Mouse (Mus musculus) megakaryocyte, embryonic 14.5 days (primary cell): ENCODE measurements at regions not wholly inside any gene's neighbourhood (a gene's known extent, or its start where the extent isn't known, plus 50 kb on each side); places are given as distances from the start of the nearest gene placed in this dataset.

Experiments
- H3K27me3 ChIP-seq: replicated peaks from 2 replicates; pipeline ENCODE3; 2012; ENCODE audit warnings: inconsistent platforms
- H3K36me3 ChIP-seq: replicated peaks from 2 replicates; pipeline ENCODE3; 2012; ENCODE audit warnings: low read length, inconsistent platforms, mixed read lengths
- H3K4me1 ChIP-seq: 2 replicates; pipeline ENCODE4 v1.6.1; 2012; ENCODE audit warnings: inconsistent platforms
- H3K4me3 ChIP-seq: replicated peaks from 2 replicates; pipeline ENCODE3; 2012; ENCODE audit warnings: moderate library complexity, mild to moderate bottlenecking, inconsistent platforms
- H3K9me3 ChIP-seq: 2 replicates; pipeline ENCODE4 v1.6.1; 2012; ENCODE audit warnings: inconsistent platforms
- FLI1 ChIP-seq: IDR thresholded peaks from 2 replicates; pipeline ENCODE4 v1.6.1; 2012; ENCODE audit warnings: low read length, inconsistent platforms, mixed read lengths
- GATA1 ChIP-seq: IDR thresholded peaks from 3 replicates; pipeline ENCODE4 v1.6.1; 2012; ENCODE audit warnings: mixed read lengths, low read length, inconsistent platforms, borderline replicate concordance

DNA sequence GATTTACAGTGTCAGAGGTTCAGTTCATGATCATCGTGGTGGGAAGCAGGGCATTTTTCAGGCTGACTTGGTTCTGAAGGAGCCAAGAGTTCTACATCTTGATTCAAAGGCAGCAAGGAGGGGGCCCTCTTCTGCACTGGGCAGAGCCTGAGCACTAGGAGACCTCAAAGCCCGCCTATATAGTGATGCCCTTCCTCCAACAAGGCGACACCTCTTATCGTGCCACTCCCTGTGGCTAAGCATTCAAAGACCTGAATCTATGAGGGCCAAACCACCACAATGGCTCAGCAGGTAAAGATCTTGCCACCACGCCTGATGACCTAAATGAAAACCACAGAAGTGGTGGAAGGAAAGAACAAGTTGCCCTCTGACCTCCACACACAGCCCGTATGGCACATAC is 242.5 kb downstream of the Ccser2 start:
- H3K27me3 ChIP-seq = peaks cover 3% of the 10 kb centered on the region
- H3K9me3 ChIP-seq = 0 out of 2 replicates have a peak, but pooled peaks cover 5% of the 10 kb centered on the region
- H3K36me3 ChIP-seq = no peaks in the 10 kb centered on the region
- H3K4me1 ChIP-seq = no peaks in the 10 kb centered on the region; the same call in 1 of the 2 replicates
- no peak overlapping the region for H3K4me3 ChIP-seq
- TF ChIP-seq FLI1 (no peak), GATA1 (no peak)

DNA sequence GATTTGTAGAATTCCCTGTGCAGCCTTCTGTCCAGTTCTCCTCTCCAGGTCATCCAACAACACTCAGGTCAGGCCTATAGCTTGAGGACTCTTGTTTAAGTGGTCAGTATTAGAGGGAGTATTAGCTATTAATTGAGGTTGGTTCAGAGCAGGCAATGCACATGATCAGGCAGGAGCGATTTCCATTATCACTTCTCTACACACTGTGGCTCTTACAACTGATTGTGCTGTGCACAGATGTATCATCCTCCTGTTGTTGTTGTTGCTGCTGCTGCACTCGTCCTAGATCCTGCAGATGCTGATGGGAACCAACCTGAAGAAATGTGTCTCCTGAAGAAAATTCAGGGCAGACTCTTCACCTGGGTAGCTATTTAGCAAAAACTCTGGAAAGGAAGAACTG is 252.9 kb downstream of the Ccser2 start:
- Histone ChIP-seq H3K4me1 (no peaks in the 10 kb centered on the region), H3K36me3 (no peaks in the 10 kb centered on the region), H3K27me3 (no peaks in the 10 kb centered on the region), H3K4me3 (no peak overlapping the region), H3K9me3 (peaks cover 4% of the 10 kb centered on the region; the same call in 1 of the 2 replicates)
- TF ChIP-seq GATA1 (no peak), FLI1 (no peak)

DNA sequence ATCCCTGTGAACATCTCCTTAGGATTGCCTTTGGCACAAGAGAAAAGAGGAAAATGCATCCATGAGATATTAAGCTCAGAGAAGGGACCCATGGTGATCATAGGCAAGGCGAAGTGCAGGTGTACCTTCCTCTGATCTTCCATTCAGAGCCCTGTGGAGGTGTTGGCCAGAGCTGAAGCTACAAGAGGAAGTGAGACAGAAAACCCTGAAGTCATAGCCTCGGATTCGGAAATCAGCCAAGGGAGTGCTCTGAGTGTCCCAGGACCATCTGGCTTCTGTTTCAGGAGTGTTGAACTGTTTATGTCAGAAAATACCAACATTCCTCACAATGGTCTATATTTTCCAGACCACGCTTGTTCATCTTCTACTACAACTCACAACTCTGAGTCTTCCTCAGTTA is 271.6 kb downstream of the Ccser2 start:
- no peaks in the 10 kb centered on the region for H3K36me3 ChIP-seq
- H3K4me3 ChIP-seq = no peak overlapping the region
- peaks cover 21% of the 10 kb centered on the region for H3K4me1 ChIP-seq
- H3K27me3 ChIP-seq = no peaks in the 10 kb centered on the region
- H3K9me3 ChIP-seq = no peaks in the 10 kb centered on the region
- TF ChIP-seq FLI1 (no peak), GATA1 (no peak)

DNA sequence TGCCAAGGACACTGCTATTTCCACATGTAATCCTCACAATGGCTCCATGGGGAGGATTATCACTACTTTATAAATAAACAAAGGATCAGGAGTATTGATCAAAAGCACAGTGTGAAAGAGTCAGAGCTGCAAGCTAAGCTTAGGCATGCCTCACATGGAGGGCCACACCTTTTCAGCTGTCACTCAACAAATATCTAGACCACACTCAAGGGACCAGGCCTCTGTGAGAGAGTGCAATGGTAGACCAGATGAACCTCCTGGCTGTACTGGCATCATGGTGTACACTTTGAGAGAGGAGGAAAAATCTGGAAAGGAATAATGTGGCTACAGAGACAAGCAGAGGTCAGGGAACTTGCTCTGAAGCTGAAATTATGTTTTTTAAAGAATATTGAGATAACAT is 276.6 kb downstream of the Ccser2 start:
- H3K27me3 ChIP-seq = no peaks in the 10 kb centered on the region
- no peaks in the 10 kb centered on the region for H3K9me3 ChIP-seq
- H3K4me3 ChIP-seq = no peak overlapping the region
- TF ChIP-seq FLI1 = no peak
- TF ChIP-seq GATA1 = no peak
- peaks cover 24% of the 10 kb centered on the region for H3K4me1 ChIP-seq
- no peaks in the 10 kb centered on the region for H3K36me3 ChIP-seq

DNA sequence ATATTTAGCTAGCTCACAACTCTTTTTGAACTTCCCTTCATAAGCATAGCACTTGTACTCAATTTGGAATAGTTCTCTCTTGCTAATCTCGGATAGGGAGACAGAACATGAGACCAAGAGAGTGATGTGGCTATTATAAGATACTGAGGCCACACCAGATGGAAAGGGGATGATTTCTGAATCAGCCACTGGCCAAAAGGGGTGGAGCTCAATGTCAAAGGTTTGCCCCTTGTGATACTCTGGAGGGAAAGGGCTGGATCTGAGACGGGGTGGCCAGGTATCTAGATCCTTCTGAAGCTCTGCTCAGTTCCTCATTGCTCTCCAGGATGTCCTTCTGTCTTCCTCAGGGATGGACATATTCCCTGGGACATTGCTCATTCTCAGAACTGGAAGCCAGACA is 277.6 kb downstream of the Ccser2 start:
- Histone ChIP-seq H3K4me1 (peaks cover 21% of the 10 kb centered on the region), H3K36me3 (no peaks in the 10 kb centered on the region), H3K4me3 (no peak overlapping the region), H3K9me3 (no peaks in the 10 kb centered on the region), H3K27me3 (no peaks in the 10 kb centered on the region)
- TF ChIP-seq GATA1 (no peak), FLI1 (no peak)

DNA sequence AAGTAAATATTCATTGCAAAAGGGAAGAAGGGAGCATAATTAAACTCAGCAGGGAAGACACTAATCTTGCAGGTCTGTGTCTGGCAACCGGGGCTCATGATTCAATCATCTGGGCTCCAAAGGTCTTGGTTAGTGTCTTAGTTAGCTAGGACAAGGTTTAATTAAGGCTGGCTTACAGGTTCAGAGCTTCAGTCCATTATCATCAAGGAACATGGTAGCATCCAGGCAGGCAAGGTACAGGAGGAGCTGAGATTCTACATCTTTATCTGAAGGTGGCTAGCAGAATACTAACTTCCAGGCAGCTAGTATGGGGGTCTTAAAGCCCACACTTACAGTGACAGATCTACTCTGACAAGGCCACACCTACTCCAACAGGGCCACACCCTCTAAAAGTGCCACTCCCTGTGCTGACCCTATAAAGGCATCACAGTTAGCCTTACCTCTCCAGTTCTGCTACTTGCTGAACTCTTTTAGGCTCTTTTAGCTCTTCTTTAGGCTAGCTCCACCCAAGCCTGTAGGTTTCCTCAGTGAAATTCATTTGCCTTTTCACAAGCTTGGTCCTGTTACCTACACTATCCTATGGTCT is 309.8 kb downstream of the Ccser2 start:
- no peak overlapping the region for H3K4me3 ChIP-seq
- no peaks in the 10 kb centered on the region for H3K27me3 ChIP-seq
- peaks cover 17% of the 10 kb centered on the region; the same call in 1 of the 2 replicates for H3K9me3 ChIP-seq
- no peaks in the 10 kb centered on the region for H3K36me3 ChIP-seq
- TF ChIP-seq GATA1 (no peak), FLI1 (no peak)
- peaks cover 30% of the 10 kb centered on the region for H3K4me1 ChIP-seq

DNA sequence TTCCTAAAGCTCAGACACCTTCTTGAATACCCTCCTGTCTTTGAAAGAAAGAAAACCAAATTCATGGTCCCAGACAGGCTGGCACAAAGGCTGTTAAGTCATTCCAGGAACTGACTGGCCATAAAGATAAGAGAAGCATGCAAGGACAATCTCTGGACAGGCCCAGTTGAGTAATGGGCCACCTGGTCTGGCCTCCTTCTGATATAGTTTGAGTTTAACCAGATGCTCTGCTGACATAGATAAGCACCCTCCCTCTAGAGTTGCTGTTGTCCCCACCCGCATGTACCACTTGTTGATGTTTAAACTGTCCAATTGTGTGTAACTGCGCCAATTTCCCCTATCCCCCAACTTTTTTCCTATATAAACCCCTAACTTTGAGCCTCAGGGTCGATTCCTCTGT is 310.4 kb downstream of the Ccser2 start:
- peaks cover 17% of the 10 kb centered on the region; the same call in 1 of the 2 replicates for H3K9me3 ChIP-seq
- H3K36me3 ChIP-seq = no peaks in the 10 kb centered on the region
- TF ChIP-seq FLI1 (no peak), GATA1 (no peak)
- H3K4me3 ChIP-seq = no peak overlapping the region
- peaks cover 36% of the 10 kb centered on the region for H3K4me1 ChIP-seq
- no peaks in the 10 kb centered on the region for H3K27me3 ChIP-seq

DNA sequence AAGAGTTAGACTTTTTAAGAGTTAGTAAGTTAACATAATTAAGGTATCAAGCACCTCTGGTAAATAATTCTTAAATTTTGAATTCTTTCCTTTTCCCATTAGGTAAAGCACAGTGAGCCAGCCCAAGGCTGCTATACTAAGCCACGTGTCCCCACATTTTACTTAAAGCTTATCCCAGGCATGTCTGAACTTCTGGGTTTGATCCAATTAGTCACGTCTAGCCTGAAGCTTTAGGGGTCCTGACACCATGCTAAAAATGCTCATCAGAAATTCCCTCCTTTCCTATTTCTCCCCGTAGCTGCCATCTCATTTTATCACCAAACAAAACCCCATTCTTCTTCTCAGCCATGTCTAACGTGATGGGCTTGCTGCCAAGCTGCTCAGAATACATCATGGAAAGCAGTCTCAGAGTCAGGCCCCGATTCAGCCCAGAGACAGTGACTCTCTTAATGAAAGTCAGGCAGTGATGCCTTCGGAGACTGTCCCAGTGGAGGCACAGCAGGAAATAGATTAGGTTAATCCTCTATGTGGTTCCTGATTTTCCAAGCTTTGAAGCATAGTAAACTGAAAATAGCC is 315.5 kb downstream of the Ccser2 start:
- TF ChIP-seq FLI1 (no peak), GATA1 (no peak)
- H3K27me3 ChIP-seq = no peaks in the 10 kb centered on the region

DNA sequence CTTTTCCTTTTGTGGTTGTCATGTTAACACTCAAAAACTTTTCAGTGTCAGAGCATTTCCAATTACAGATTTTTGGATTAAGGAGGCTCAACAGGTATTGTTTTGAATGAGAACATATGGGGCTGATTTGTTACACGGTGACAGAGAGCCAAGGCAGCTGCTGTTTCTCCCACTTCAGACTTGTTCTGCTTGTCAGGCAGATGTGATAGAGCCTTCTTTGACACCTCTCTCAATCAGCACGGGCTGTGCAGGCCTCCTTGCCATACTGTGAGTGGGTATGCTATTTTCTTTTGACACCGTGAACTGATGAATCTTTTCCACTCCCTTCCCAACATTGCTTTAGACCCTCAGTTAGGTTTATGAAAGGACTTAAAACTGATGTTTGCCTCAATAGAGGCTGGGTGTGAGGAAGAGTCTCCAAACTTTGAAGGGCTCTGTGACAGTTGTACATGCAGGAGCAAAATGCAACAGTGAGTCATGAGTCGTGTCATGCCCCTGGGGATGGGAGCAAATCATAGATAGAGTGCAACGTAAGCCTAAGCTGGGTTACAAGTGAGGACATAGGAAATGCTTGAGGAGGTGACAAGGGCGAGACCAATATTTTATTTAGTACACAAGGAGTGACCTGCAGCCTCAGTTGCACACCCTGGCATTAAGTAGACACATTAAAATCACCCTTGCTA is 317.4 kb downstream of the Ccser2 start:
- Histone ChIP-seq H3K4me1 (peaks cover 27% of the 10 kb centered on the region), H3K36me3 (no peaks in the 10 kb centered on the region), H3K27me3 (no peaks in the 10 kb centered on the region), H3K4me3 (no peak overlapping the region), H3K9me3 (no peaks in the 10 kb centered on the region)
- TF ChIP-seq FLI1 = no peak
- TF ChIP-seq GATA1 = no peak

More for the DNA sequence above, 315.5 kb downstream of the Ccser2 start:
- H3K36me3 ChIP-seq = no peaks in the 10 kb centered on the region
- 0 out of 2 replicates have a peak, but pooled peaks cover 5% of the 10 kb centered on the region for H3K9me3 ChIP-seq
- H3K4me3 ChIP-seq = no peak overlapping the region
- peaks cover 32% of the 10 kb centered on the region for H3K4me1 ChIP-seq

DNA sequence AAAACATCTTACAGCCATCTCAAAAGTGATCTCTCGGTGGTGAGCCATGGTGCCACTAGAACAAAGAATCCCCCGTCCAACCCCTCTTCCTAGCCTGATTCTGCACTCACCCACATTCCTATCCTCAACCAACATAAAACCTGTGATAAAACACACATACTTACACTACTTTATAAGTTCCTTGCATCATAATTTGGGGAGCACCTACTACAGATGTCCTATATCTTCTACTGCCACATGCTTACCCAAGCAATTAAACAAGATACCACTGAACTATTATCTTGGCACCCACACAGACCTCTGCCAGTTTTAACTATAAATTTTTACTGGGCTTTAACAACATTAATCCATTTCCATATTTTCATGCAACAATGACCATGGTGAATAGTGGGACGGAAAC is 321.9 kb downstream of the Ccser2 start:
- TF ChIP-seq FLI1 = no peak
- TF ChIP-seq GATA1 = no peak
- Histone ChIP-seq H3K9me3 (no peaks in the 10 kb centered on the region), H3K4me1 (peaks cover 11% of the 10 kb centered on the region), H3K4me3 (no peak overlapping the region), H3K27me3 (no peaks in the 10 kb centered on the region), H3K36me3 (no peaks in the 10 kb centered on the region)
